Mouse (Mus musculus) forebrain, postnatal 0 days (tissue): ENCODE data around the gene Slc2a13. TPM values are rescaled to one million over a fixed set of nuclear protein-coding genes. Genes with fewer than 3 reads are reported as not detected.

Source experiments
- ATAC-seq: fragments of 200-750 bp; cut with Nextera tagmentation; 2 replicates; pipeline ENCODE4 v1.8.0; 2017; ENCODE audit warnings: mild to moderate bottlenecking, moderate library complexity
- DNase-seq: peaks from one replicate; pipeline ENCODE4 v3.0.0-alpha.2; 2015
- H3K27ac ChIP-seq: fragments of 300-500 bp; sonication (generic); 2 replicates; pipeline ENCODE4 v1.5.1; 2014; ENCODE audit warnings: low read depth, mild to moderate bottlenecking, antibody characterized with exemption, low read length, moderate library complexity, mixed read lengths
- H3K27me3 ChIP-seq: fragments of 300-500 bp; sonication (generic); 2 replicates; pipeline ENCODE4 v1.6.1; 2014; ENCODE audit warnings: mild to moderate bottlenecking, low read length, mixed read lengths; ENCODE audit not compliant: insufficient read depth
- H3K36me3 ChIP-seq: fragments of 300-500 bp; sonication (generic); 2 replicates; pipeline ENCODE4 v1.6.1; 2014; ENCODE audit warnings: mild to moderate bottlenecking, moderate library complexity; ENCODE audit not compliant: insufficient read depth
- H3K4me1 ChIP-seq: fragments of 300-500 bp; sonication (generic); 2 replicates; pipeline ENCODE4 v1.6.1; 2014; ENCODE audit warnings: antibody characterized with exemption; ENCODE audit not compliant: insufficient read depth
- H3K4me2 ChIP-seq: fragments of 300-500 bp; sonication (generic); 2 replicates; pipeline ENCODE4 v1.6.1; 2014; ENCODE audit warnings: low read depth, mild to moderate bottlenecking, moderate library complexity
- H3K4me3 ChIP-seq: fragments of 300-500 bp; sonication (generic); 2 replicates; pipeline ENCODE4 v1.5.1; 2014; ENCODE audit warnings: low read depth, low read length, mixed read lengths
- H3K9ac ChIP-seq: fragments of 300-500 bp; sonication (generic); 2 replicates; pipeline ENCODE4 v1.6.1; 2014; ENCODE audit warnings: mild to moderate bottlenecking
- H3K9me3 ChIP-seq: fragments of 300-500 bp; sonication (generic); 2 replicates; pipeline ENCODE4 v1.6.1; 2016; ENCODE audit warnings: low read length
- CTCF ChIP-seq: sonication (generic); IDR thresholded peaks from 2 replicates; pipeline ENCODE4 v1.5.1; 2016; ENCODE audit warnings: antibody characterized with exemption, control low read depth, low read depth
- WGBS: fragments of 180-500 bp; shearing (Covaris S2); extraction: QIAGEN DNeasy Blood & Tissue Kit; methylation state at CpG from one replicate; pipeline ENCODE4 v1.1.7; 2014; 5-methylcytosine and 5-hydroxymethylcytosine counted together
- polyA plus RNA-seq: library from polyadenylated mRNA; unstranded; fragments of >200 nt; fragmentation: Nextera tagmentation; extraction: Ambion mirVana; gene quantifications from 2 replicates; pipeline ENCODE4 v1.2.1, GENCODE M21; 2015
- total RNA-seq: library from RNA; depleted of rRNA; stranded (reverse); fragments of >200 nt; gene quantifications from 2 replicates; pipeline ENCODE4 v1.2.3, GENCODE M21; 2014

Slc2a13 gene
- total and polyA plus RNA-seq, 2 experiments from 2014 or later, result 2.7 to 27.3 TPM

DNA sequence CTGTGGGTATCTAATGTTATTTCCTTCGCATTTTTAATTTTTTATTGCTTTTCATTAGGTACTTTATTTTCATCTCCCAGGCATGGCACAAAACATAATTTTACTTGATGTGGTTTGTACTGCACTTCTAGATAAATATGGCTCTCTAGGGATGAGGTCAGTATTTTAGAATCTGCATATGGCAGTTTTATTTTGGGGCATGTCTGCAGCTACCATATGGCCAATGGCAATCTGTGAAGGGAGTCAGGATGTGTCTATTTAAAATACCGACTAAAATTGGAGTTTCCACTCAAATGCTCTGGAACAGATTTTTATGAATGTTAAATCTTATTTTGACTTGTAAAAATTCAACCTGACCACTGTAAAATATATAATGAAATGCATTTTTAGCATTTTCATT lies 133.2 kb downstream of the Slc2a13 start:
- H3K9ac ChIP-seq, result no peak overlapping the region
- 73% methylated on average over 2 of the region's 2 CpGs for WGBS
- no peak for TF ChIP-seq CTCF
- DNase-seq (peak; percentile 29), ATAC-seq (peak; percentile 55)
- H3K9me3 ChIP-seq, result no peaks in the 10 kb centered on the region
- H3K27ac ChIP-seq, result no peak overlapping the region
- H3K4me2 ChIP-seq, result no peak overlapping the region
- no peaks in the 10 kb centered on the region for H3K36me3 ChIP-seq
- H3K4me1 ChIP-seq, result no peaks in the 10 kb centered on the region
- H3K27me3 ChIP-seq, result no peaks in the 10 kb centered on the region
- H3K4me3 ChIP-seq, result no peak overlapping the region

DNA sequence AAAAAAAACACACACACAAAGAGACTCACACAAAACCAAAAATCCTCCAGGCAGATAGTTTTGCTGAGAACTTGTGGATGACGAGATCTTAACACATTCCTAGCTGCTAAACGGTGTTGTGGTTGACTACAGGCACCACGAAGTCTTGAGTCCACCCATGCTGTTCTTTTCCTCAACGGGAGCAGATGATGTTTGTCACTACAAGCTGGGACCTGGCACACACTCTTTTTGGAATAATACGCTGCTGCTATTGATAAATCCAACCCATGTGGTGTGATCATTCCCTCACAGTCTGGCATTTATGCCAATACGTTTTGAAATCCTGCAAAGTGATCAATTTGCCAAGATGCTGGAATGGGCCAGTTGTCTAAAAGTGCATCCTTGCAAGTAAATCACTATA lies 147.6 kb downstream of the Slc2a13 start:
- TF ChIP-seq CTCF, result no peak
- no peaks in the 10 kb centered on the region for H3K27me3 ChIP-seq
- ATAC-seq (peak; percentile 34; the same call in 1 of the 2 replicates), DNase-seq (peak; percentile 60)
- H3K9ac ChIP-seq, result no peak overlapping the region
- no peak overlapping the region for H3K27ac ChIP-seq
- WGBS, result 58% methylated on average over 6 of the region's 6 CpGs
- H3K9me3 ChIP-seq, result no peaks in the 10 kb centered on the region
- no peaks in the 10 kb centered on the region for H3K4me1 ChIP-seq
- no peak overlapping the region for H3K4me3 ChIP-seq
- H3K4me2 ChIP-seq, result no peak overlapping the region
- H3K36me3 ChIP-seq, result no peaks in the 10 kb centered on the region

DNA sequence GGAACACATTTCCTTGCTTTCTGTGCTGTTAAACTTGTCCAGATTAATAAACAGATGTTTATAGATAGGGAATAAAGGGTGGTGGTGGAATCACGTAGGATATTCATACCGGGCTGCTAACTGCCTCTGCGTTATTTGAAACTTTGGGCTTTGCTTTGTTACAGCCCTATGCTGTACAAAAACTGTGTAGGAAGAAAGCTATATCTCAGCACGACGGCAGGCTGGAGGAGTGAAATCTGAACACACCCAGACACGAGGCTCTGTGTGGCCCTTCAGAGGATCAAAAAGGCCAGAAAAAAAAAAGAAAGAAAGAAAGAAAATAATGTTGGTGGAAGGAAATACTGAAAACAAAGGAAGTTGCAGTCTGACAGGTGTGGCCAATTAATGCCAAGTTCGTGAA lies 166.1 kb downstream of the Slc2a13 start:
- no peak for ATAC-seq
- DNase-seq, result no peak
- 66% methylated on average over 7 of the region's 7 CpGs for WGBS
- no peaks in the 10 kb centered on the region for H3K9me3 ChIP-seq
- no peak overlapping the region for H3K9ac ChIP-seq
- no peak overlapping the region for H3K27ac ChIP-seq
- H3K27me3 ChIP-seq, result no peaks in the 10 kb centered on the region
- no peaks in the 10 kb centered on the region for H3K36me3 ChIP-seq
- H3K4me2 ChIP-seq, result no peak overlapping the region
- no peak overlapping the region for H3K4me3 ChIP-seq
- no peak for TF ChIP-seq CTCF
- no peaks in the 10 kb centered on the region for H3K4me1 ChIP-seq

DNA sequence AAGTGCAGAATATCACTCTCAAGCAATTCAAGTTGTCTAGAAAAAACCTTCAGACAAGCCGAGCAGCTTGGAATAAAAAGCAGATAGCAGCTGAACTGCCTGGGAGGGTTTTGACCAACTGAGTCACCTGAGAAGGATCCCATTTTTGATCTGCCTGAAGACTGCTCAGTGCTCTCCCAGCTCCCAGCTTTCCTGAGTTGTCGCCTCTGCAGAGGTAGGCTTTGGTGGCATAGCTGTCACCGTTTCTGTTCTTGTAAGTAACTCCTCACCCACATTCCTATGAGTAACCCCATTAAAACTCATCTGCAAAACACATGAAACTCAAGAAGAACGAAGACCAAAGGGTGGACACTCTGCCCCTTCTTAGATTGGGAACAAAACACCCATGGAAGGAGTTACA lies 177.9 kb downstream of the Slc2a13 start:
- no peak for ATAC-seq

DNA sequence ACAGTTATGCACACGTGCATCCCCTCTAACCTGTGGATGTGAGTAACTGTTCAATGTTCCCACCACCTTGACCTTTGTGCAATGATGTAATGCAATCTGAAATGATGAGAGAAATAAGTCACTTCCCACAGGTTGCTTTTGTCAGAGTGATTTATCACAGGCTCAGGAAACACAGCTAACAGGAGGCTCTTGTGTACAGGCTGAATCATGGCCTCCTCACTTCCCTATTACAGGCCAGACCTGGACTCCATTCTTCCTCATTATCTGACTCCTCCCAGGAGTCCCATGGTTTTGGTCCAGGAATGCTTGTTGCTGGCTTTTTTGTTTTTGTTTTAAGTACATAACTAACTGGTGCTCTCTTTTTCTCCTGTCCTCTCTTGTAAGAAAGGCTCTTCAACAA lies 189.4 kb downstream of the Slc2a13 start:
- ATAC-seq (no peak), DNase-seq (no peak)
- no peak for TF ChIP-seq CTCF
- no peak overlapping the region for H3K9ac ChIP-seq
- no peaks in the 10 kb centered on the region for H3K9me3 ChIP-seq
- WGBS, result 85% methylated on average over 1 of the region's 1 CpGs
- no peak overlapping the region for H3K4me3 ChIP-seq
- H3K27ac ChIP-seq, result no peak overlapping the region
- H3K4me1 ChIP-seq, result no peaks in the 10 kb centered on the region
- H3K27me3 ChIP-seq, result no peaks in the 10 kb centered on the region
- no peaks in the 10 kb centered on the region for H3K36me3 ChIP-seq
- H3K4me2 ChIP-seq, result no peak overlapping the region

More for the DNA sequence above, 177.9 kb downstream of the Slc2a13 start:
- Histone ChIP-seq H3K4me1 (no peaks in the 10 kb centered on the region), H3K27me3 (no peaks in the 10 kb centered on the region), H3K4me2 (no peak overlapping the region), H3K9ac (no peak overlapping the region), H3K4me3 (no peak overlapping the region), H3K36me3 (no peaks in the 10 kb centered on the region), H3K9me3 (no peaks in the 10 kb centered on the region), H3K27ac (no peak overlapping the region)
- WGBS, result 89% methylated on average over 4 of the region's 4 CpGs
- TF ChIP-seq CTCF, result no peak
- DNase-seq, result no peak

DNA sequence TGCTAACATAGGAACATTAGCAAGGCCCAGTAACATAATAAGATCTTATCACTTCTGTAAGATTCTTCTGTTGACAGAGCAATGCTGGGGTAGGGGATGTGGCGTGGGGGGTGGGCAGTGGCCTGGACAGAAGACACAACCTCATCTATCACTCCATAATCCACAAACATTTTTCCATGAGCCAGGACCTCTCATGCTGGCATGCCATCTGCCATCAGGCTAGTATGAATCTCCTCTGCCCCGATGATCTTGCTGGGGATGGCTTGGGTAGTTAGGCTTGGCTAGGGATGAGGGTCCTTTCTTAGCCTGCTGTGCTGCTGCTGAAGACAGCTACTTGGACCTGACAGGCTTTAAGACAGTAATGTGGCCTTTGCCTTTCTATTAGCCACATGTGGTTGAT lies 190.5 kb downstream of the Slc2a13 start:
- no peak for DNase-seq
- no peak overlapping the region for H3K9ac ChIP-seq

DNA sequence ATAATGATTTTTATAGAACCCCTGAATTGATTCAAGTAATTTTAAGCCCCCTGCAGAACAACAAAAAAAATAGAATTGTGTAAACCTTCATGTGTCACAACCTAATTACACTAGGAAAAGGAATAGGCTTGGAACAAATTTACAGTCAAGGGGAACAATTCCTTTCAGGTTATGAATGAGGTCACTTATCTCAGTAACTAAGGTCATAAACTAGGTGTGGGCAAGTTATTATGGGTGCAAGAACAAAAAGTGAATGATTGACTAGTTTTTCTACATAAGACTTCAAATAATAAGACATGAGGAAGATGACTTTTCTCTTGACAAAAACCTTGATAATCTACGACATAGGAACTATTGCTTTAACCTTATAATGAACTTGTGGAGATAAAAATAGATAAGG lies 191.2 kb downstream of the Slc2a13 start:
- no peaks in the 10 kb centered on the region for H3K9me3 ChIP-seq
- no peaks in the 10 kb centered on the region for H3K36me3 ChIP-seq
- no peak overlapping the region for H3K4me3 ChIP-seq
- no peak overlapping the region for H3K9ac ChIP-seq
- H3K4me1 ChIP-seq, result no peaks in the 10 kb centered on the region
- no peak overlapping the region for H3K27ac ChIP-seq
- no peaks in the 10 kb centered on the region for H3K27me3 ChIP-seq
- no peak overlapping the region for H3K4me2 ChIP-seq
- no peak for DNase-seq
- TF ChIP-seq CTCF, result no peak
- ATAC-seq, result no peak
- 88% methylated on average over 1 of the region's 1 CpGs for WGBS

More for the DNA sequence above, 190.5 kb downstream of the Slc2a13 start:
- Histone ChIP-seq H3K36me3 (no peaks in the 10 kb centered on the region), H3K4me1 (no peaks in the 10 kb centered on the region), H3K4me2 (no peak overlapping the region), H3K4me3 (no peak overlapping the region), H3K27me3 (no peaks in the 10 kb centered on the region), H3K9me3 (no peaks in the 10 kb centered on the region), H3K27ac (no peak overlapping the region)
- no peak for TF ChIP-seq CTCF
- no peak for ATAC-seq
- WGBS, result 100% methylated on average over 2 of the region's 2 CpGs
